Mouse (Mus musculus): ENCODE data around the gene Pitpnm3.

The Pitpnm3 gene

GRCm38 (mm10) chr11:72095994-72096393 is 39.6 kb downstream of the Pitpnm3 start:
- DNase-seq (ENCODE audit: low spot score in 2 of 2): no peak

- no peak for DNase-seq (ENCODE audit: low spot score in 2 of 2)
These were observed 41.1 kb downstream of the Pitpnm3 start for GRCm38 (mm10) chr11:72094442-72094841.

GRCm38 (mm10) chr11:72092390-72092789 is 43.2 kb downstream of the Pitpnm3 start:
- DNase-seq (ENCODE audit: low spot score in 2 of 2): no peak

GRCm38 (mm10) chr11:72086251-72087046 is 49.1 kb downstream of the Pitpnm3 start:
- no peak for DNase-seq (ENCODE audit: low spot score in 2 of 2)

- DNase-seq (ENCODE audit: low spot score in 2 of 2): no peak
These were observed 51.2 kb downstream of the Pitpnm3 start for GRCm38 (mm10) chr11:72084337-72084736.

- no peak for DNase-seq (ENCODE audit: low spot score in 2 of 2)
These were observed 53.0 kb downstream of the Pitpnm3 start for GRCm38 (mm10) chr11:72082601-72083000.

- no peak for DNase-seq (ENCODE audit: low spot score in 2 of 2)
These were observed 55.1 kb downstream of the Pitpnm3 start for GRCm38 (mm10) chr11:72080461-72080860.

GRCm38 (mm10) chr11:72078647-72079046 is 56.9 kb downstream of the Pitpnm3 start:
- DNase-seq (ENCODE audit: low spot score in 2 of 2): no peak

GRCm38 (mm10) chr11:72078056-72078455 is 57.5 kb downstream of the Pitpnm3 start:
- no peak for DNase-seq (ENCODE audit: low spot score in 2 of 2)

GRCm38 (mm10) chr11:72074230-72074629 is 61.3 kb downstream of the Pitpnm3 start:
- DNase-seq (ENCODE audit: low spot score in 2 of 2): no peak

- DNase-seq (ENCODE audit: low spot score in 2 of 2): no peak
These were observed 63.2 kb downstream of the Pitpnm3 start for GRCm38 (mm10) chr11:72072331-72072905.

GRCm38 (mm10) chr11:72070733-72071132 is 64.8 kb downstream of the Pitpnm3 start:
- no peak for DNase-seq (ENCODE audit: low spot score in 2 of 2)

GRCm38 (mm10) chr11:72068026-72068425 is 67.6 kb downstream of the Pitpnm3 start:
- no peak for DNase-seq (ENCODE audit: low spot score in 2 of 2)

GRCm38 (mm10) chr11:72067326-72067725 is 68.3 kb downstream of the Pitpnm3 start:
- DNase-seq (ENCODE audit: low spot score in 2 of 2): no peak

- no peak for DNase-seq (ENCODE audit: low spot score in 2 of 2)
These were observed 69.2 kb downstream of the Pitpnm3 start for GRCm38 (mm10) chr11:72066330-72066729.

- no peak for DNase-seq (ENCODE audit: low spot score in 2 of 2)
These were observed 70.5 kb downstream of the Pitpnm3 start for GRCm38 (mm10) chr11:72065103-72065502.

- DNase-seq (ENCODE audit: low spot score in 2 of 2): no peak
These were observed 71.2 kb downstream of the Pitpnm3 start for GRCm38 (mm10) chr11:72064414-72064813.

- no peak for DNase-seq (ENCODE audit: low spot score in 2 of 2)
These were observed 74.4 kb downstream of the Pitpnm3 start for GRCm38 (mm10) chr11:72061093-72061620.

GRCm38 (mm10) chr11:72060416-72060815 is 75.2 kb downstream of the Pitpnm3 start:
- no peak for DNase-seq (ENCODE audit: low spot score in 2 of 2)

- DNase-seq (ENCODE audit: low spot score in 2 of 2): no peak
These were observed 78.4 kb downstream of the Pitpnm3 start for GRCm38 (mm10) chr11:72057166-72057565.

- DNase-seq (ENCODE audit: low spot score in 2 of 2): no peak
These were observed 80.4 kb downstream of the Pitpnm3 start for GRCm38 (mm10) chr11:72055176-72055575.

GRCm38 (mm10) chr11:72052636-72053035 is 82.9 kb downstream of the Pitpnm3 start:
- peak in 1 of 2 experiments; percentile 25 for DNase-seq (ENCODE audit: low spot score in 2 of 2)

GRCm38 (mm10) chr11:72052221-72052620 is 83.4 kb downstream of the Pitpnm3 start:
- no peak for DNase-seq (ENCODE audit: low spot score in 2 of 2)
